Mouse (Mus musculus) frontal cortex, adult (tissue): ENCODE results near the gene Dock8.

Source experiments
- ATAC-seq: cut with Nextera tagmentation; 2 replicates; pipeline ENCODE4 v1.9.2; 2017; ENCODE audit warnings: mild to moderate bottlenecking, moderate library complexity, mixed read lengths; ENCODE audit not compliant: low TSS enrichment

Dock8 gene

DNA sequence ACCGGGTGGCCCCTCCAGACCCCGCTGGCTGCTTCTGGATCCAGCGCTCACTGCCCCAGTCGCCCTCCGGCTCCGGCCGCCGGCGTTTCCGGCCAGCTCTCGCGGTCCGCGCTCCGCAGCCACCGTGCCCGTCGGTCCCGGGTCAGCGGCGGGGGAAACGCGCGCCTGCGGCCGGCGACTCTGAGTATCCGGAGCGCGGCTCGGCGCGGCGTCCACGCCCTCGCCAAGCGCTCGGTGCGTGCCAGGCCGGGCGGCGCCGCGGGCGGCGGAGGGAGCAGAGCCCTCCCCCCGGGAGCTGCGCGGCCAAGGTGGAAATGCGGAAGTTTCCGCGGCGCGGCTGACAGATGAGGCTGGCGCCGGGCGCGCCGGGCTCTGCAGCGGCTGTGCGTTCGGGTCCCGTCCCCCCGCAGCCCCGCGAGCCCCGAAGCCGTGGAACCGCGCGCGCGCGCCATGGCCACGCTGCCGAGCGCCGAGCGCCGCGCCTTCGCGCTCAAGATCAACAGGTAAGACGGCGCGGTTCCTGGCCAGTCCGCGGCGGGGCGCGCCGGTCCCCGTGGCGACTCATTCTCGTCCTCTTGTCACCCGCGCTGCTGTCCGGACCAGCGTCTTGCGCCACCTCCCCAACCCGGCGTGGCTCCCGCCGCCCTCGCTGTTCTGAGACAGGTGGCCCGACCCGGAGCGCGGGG lies at the start of gene Dock8:
Gene Dock8, plus strand, starts transcription at position 334 of the 686 bp plus-strand sequence.
- peak; percentile 83 for ATAC-seq

DNA sequence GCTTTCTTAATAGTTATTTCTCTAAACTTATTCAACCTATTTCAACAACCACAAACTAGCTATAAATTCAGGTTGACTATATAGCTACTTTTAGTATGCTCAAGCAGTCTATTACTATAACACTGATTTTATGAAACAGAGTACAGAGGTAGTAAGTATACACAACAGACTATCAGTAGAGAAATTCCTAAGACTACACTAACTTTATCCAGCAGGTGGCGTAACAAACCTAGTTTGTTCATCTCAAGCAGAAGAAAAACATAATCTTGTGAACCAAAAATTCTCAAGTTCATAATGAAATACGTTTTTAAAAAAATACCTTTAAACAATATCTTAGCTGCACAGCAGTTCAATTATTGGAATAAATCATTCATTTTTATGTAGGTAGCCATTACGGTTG lies 40.8 kb upstream of the Dock8 start:
- ATAC-seq = no peak

DNA sequence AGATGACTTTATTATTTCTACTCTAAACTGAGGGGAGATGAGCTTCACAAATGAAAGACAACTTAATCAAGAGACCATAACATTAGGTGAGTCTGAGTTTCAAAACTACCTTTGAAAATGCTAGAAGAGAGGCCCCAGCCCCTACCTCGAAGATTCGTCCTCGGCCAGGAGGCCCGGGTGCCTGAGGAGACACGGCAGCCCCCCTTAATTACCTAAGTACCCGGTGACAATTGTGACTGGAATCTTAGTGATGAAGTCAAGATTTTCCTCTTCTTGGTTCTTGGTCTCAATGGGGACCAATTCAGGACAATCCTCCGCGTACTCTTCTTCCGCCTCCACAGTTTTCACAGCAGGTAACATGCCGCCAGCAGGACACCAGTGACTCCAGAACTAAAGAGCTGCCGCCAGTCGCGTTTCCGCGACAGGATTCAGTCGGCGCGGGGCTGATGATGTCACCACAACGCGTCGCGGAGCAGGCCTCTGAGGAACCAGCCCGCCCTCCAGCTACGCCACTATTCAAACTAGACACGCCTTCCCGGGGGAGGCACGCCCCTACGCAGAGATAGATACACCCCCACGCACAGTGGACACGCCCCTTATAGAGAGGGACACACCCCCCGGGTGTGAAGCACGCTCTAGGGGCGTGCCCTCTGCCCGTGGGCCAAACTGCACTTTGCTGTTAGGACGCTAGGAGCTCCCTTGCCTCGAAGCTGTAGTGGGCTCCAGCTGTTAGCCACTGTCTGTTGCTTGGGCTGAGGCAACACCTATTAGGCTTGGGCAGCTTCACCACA lies 38.0 kb upstream of the Dock8 start, which contains the start of gene Cbwd1:
Gene Cbwd1, minus strand, starts transcription at position 439 of the 791 bp plus-strand sequence.
- ATAC-seq = peak; percentile 100

DNA sequence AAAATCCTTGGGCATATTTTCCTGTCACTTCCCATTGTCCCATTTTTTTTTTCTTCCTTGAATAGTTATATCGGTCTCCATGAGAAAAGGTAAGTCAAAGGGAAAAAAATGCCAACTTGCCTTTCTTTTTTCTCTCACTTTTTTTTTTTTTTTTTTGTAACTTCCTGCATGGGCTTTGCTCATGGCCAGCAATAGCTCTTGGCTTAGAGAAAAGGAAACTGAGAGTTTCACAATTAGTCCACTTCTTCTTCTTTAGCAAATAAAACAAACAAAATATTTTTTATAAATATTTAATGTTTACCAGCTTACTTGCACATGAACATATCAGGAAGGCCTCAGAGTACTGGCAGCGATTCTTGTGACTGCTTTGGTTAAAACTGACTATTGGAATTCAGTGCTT lies 33.1 kb upstream of the Dock8 start:
- ATAC-seq = no peak

- ATAC-seq = no peak
Measured at GRCm38 (mm10) chr19:24966941-24967340, 32.4 kb upstream of the Dock8 start.

DNA sequence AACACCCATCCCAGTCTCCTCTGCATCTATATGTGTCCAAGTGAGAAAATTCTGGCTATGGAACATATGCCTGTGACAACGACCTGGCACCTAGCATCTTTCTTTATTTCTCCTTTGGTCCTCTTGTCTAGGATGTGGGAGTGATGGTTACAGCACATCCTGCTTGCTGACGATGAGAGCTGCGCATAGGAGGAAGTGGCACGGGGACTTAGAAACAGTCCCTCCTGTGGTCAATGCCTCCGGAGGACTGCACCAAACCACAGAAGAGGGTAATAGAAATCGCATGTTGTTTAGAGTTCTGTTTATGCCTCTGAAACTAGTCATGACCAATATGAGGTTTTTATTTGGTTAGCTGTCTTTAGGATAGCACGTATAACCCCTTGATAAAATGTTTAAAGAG lies 28.0 kb upstream of the Dock8 start:
- peak; percentile 52; the same call in 1 of the 2 replicates for ATAC-seq

DNA sequence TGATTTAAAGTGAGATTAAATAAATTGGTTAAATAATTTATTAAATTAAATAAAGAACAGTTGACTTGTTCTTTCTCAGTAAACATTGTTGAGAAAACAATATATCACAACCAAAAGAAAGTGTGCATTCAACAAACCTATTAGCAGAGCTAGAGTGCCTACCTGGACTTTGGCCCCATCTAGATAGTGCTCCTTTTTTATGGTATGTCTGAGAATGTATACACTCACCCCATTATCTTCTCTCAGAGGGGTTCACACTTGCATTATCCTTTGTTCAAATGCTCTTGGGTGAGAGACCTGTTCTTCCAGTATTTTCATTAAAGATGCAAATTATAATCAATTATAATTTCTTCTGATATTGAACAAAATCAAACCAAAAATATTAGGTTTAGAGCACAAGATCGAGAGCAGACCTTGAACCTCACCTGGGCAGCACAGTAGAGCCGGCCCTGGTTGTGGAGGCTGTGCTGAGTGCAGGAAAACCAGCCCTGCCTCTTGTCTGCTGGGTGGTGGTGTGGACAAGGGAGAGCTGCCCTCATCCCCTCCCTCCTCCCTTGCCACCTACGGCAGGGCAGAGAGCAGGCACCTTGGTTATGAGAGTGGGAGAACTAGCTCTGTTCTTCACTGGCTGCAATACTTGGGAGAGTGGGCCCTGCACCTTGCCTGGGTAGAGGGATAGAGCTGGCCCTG lies 26.5 kb upstream of the Dock8 start:
- no peak for ATAC-seq

DNA sequence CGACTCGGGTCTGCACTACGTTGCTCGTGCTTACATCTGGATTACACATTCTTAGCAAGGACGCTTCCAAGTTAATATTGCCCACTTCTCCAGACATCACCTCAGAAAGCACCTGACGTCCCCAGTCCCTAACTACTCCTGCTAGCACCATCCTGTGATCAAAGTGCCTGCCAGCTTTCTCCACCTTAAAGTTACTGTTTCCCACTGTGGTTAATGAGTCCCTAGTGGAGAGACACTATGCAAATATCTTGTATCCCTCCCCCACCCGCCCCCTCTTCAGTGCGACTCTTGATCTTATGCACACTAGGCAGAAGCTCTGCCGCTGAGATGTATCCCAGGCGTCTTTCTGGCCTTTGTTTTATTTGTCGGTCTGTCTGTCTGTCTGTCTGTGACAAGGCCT lies 21.3 kb upstream of the Dock8 start:
- no peak for ATAC-seq

DNA sequence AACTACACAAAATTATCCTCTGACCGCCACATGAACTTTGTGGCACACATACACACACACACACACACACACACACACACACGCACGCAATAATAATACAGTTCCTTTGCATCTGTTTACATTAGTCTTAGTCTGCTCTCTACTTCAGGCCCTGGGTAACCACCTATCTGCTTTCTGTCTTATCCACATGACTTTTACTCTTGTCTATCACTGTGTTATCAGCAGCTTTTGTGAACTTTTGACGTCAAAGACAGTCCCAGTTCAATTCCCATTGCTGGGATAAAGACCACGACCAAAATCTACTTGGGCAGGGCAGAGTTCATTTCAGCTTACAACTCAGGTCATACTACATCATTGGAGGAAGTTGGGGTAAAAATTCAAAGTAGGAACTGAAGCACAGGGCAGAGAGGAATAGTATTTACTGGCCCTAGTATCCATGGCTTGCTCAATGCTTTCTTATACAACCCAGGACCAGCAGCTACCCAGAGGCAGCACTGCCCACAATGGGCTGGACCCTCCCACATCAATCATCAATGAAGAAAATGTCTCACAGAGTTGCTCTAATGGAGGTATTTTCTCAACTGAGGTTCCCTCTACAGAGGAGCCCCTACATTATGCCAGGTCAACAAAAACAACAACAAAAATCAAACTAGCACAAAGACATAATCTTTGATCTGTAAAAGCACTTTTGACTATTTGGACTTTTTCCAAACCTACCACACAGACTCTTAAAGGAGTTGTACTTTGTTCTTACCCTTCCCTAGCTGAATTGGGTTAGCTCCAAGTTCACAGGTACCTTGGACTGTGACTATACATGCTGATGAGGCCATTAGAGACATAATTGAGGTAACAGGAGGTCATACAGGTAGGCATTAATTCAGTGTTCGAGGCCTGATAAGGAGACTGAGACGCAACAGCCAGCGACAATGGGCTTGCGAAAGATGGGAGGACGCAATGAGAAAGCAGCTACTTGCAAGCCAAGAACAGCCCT lies 20.2 kb upstream of the Dock8 start:
- ATAC-seq = no peak

DNA sequence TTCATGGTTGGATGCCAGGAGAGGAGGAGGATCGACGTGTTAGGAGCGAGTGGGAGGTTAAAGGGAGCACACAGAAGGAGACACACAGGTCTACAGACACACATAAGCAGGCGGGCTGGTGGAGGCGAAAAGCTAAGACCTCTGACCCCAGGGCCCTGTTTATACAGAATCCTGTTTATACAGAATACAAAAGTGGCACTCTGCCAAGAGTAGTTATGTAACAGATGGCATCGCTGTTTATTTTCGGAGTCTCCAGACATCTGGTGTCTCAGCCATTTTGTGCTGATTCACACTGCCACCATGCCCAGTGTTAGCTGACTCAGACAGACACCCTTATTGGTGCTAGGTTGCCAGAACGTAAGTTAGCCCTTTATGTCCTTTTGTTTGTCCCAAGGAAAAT lies 18.0 kb upstream of the Dock8 start:
- peak; percentile 81 for ATAC-seq

- no peak for ATAC-seq
Measured at GRCm38 (mm10) chr19:24983050-24983449, 16.3 kb upstream of the Dock8 start.

DNA sequence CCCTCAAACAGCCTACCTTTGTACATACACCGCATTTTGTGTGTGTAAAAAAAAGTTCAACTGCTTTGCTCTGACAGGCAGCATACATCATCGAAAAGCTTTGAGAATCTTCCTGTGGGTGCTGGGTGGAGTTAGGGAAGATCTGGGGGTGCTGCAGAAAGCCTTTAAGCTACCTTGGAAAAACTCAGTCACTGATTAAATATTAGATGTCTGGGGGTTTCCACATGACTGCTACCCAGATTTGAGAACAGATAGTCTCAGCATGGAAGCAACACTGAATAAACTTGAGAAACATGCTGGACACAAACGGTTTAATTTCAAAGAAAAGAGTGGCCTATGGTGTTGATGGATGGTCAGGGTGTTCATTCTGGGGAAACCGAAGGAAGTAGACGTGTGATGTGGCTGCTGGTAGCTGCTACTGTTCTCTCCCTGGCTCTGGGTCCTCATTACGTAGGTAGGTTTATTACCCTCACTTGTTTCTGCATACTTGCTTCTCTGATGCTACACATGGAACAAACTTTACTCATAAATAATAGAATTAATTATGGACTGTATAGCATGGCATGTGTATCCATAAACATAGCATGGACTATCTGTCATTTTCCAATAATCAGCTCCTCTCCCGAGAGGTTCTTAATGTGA lies 15.4 kb upstream of the Dock8 start:
- ATAC-seq = no peak

DNA sequence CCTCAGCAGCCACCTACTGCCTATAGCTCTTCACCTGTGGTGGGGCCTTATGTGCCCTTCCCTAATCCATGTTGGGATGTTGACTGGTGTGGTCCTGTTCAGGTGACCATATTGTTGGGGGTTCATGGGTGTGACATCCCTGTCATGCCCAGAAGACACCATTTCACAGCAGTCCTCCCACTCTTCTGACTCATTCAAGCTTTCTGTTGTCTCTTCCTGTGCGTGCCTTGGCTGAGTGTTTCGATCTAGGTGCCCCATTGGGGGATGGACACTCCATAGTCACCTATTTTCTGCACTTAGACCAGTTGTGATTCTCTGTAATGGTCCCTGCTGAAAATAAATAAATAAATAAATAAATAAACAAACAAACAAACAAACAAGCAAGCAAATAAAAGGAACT lies 14.3 kb upstream of the Dock8 start:
- no peak for ATAC-seq

DNA sequence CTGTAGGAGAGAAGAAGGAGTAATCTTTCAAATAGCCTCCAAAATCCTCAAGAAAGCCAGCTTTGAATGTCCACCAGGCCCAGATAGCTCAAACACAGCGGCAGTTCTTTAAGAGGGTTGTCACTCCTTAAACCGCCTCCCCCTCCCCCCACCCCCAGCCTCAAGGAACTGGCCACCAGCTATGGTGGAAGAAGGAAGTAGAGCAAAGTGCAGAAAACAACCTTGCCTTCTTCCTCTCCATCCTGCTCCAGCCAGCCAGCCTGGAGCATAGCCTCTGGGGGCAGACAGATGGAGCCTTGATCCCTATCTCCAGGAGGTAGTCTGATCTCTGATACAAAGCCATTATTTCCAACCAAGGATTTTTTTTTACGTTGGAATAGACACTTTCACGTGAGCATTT lies 12.0 kb upstream of the Dock8 start:
- ATAC-seq = no peak

DNA sequence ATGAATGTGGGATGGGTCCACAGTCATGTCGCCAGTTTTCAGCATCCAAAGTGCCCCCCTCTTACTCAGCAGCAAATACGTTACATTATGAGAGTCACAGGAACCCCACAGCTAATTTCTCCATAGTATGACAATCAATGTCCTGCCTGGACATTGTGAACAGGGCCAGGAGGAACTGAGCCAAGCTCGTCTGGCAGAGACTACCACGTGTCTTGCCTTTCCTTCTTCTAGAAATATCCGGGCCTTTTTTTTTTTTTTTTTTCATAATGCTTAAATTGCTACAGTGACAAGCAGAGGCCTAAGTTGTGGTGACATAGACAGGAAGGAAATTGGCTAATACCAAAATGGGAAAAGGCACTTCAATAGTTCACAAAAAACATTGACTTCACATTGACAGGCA lies 10.5 kb upstream of the Dock8 start:
- no peak for ATAC-seq

DNA sequence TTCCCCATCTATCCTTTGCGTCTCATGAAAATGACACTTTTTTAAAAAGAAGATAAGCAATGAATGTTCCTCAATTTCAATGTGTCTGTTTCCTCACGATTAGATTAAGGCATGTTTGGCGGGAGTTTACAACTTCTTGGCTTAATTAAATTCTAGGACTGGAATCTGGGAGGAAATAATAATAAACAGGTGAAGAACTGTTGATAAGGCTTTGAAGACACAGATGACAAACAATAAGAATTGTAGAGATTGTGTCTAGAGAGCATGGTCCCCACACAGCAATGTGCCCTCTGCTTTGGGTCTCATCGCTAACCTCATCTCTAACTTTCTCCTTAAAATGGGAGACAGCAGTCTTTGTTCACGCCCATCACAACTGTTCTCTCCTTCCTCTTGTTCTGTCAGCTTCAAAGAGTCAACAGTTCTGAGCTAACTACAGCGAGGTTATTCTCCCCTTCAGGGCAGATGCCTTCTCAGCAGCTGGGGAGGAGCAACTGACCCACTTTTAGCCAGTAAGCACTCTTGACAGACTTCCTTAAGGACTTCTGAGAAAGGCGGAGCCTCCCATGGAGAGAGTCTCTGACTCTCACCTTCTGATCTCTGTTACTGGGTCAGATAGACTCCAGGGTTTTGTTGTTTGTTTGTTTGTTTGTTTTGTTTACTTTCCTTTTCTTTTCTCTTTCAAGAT lies 9.1 kb upstream of the Dock8 start:
- ATAC-seq = no peak

DNA sequence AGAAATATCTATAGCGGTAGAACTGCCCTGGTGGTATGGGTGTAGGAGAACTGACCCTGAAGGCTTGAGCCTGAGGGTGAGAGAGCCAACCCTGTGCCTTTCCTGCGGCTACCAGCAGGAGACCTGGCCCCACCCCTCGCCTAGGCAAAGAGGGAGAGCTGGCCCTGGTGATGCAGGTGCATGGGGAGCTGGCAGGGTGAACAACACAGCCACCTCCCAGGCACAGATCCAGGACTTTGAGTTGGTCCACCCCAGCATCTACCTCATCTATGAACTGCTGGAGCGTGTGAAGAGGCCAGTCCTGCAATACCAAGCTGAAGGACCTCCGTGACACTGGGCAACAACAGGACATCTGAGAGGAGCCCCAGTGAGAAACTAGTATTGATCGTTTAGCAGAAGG lies 5.8 kb upstream of the Dock8 start:
- no peak for ATAC-seq

- ATAC-seq = no peak
Measured at GRCm38 (mm10) chr19:24994900-24995299, 4.4 kb upstream of the Dock8 start.

DNA sequence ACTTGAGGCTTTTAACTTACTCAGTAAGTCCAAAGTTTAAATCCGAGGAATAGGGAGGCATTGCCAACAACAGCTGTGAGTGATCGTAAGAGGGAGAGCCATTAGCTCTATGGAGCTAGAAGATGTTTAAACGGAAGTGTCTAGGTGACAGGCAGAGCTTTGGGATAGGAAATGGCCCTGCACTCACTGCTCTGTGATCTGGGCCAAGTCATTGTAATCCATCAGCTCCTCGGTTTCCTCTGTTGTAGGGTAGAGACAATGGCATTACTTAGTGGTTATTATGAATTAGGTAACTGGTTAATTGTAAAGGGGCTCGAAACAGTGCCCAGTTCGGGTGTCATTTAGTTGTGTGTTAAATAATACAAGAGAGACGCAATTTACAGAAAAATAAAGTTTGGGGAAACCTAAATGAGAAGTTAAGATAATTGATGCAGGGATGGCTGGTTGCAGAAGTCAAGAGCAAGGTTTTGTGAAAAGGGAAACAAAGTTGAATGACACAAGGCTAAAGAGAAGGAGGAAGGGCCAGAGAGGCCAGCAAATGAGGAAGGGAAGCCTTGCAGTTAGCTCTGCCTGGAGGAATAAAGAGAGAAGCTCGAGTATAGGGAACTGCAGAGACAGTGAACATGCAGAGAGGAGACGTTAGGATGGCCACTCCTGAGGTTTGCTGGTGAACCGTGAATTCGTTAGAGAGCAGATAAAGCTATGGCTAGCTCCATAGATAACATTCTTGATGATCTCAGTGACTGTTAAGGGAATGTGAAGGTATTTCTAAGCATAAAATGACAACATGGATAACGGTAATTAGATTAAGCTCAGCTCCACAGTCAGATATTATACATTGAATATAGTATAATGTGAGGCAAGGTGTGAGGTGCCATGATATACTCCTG lies 2.3 kb upstream of the Dock8 start:
- no peak for ATAC-seq
